Mouse (Mus musculus): Measurements from ENCODE around the gene Memo1.
A peak's percentile ranks its signal among the peaks of the same experiment; 100 is the strongest.

Gene Memo1

DNA sequence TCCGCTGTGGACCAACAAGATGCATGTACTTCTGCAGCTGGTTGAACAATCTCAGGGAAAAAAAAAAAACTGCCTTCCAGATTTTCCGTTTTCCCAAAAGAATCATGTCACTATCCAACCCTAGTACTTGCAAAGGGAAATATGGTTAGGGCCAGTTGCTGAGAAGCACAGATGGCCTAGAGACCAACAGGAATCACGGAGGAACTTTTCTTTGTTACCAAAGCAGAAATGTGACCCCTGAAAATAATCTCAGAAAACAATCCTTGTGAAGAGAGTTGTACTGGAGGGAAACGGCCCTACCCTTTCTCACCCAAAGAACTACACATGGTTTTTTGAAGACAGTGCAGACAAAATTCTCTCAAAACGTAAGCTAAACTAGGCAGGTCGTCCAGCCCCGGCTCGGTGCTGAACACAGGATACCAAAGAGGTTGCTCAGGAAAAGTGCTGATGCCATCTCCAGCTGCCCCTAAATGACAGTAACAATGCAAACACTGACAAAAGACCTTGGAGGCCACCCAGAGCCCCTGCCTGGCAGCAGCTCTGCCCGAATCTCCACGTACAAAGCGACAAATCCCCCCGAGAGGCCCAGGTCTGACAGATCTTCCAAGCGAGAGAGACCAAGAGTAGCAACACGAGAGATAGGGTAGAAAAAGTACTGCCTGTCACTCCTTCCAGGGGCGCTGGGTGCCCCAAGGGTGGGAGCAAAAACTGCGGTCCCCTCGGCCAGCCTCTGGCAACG, 1.5 kb downstream of the Memo1 start:
- DNase-seq = no peak

DNA sequence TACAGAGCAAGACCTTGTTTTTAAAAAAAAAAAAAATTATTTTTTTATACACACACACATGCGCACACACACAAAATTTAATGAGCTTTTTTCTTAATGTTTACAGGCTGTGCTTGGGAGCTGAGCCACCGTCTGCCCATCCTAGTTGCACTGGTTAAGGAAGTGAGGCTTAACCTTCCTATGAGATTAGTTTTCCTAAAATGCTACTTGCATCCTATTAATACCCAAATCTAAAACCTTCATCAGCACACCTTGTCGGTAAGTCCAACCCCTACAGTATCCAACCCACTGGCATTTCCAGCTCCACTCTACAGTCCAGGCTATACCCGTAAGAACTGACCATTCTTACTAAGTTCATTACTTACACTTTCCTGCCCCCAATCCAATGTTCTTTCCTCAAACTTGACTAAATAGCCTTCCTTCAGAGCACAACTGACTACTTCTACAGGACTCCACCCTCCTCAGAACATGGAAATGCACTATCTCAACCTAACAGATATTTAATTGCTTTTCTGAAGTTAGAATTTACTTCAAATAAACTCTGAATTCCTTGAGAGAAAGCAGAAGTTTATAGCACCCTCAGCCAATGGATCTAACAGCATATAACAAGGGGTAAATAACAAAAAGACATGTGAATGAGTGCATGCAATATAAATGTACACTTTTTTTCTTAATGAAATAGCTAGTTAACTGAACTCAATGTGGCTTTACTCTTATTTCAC, 3.5 kb downstream of the Memo1 start:
- DNase-seq = no peak

DNA sequence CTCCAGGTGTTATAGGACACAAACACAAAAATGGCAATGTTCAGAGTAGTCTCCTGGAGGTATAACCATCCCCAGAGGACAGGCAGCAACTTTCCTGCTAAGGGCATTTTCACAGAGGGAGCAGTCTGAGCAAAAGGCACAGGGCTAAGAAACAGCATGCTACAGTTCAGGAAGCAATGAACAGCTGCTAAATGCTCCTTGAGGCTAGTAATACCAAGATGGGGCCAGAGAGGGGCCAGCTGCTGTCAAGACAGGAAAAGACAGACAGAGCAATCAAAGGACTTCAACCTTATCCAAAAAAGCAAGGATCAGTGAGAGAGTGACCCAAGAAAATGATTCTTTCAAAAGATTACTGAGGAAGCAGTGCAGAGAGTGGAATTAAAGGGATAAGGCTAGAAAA, 4.5 kb downstream of the Memo1 start:
- no peak for DNase-seq

DNA sequence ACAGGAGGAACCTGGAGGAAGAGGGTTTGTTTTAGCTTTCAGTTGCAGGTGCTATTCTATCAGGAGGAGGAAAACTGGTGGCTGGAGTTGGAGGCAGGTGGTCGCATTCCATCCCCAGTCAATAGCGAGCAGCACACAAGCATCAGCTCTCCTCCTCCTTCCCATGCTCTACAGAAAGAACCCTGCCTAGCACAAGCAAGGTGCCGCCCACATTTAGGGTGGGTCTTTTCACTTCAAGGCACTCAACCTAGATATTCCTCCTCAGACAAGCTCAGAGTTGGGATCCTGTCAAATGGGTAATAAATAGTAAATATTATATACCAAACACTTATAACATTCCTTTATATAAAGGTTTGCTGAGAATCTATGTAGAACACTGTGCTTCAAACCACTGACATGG, 5.1 kb downstream of the Memo1 start:
- DNase-seq = no peak

DNA sequence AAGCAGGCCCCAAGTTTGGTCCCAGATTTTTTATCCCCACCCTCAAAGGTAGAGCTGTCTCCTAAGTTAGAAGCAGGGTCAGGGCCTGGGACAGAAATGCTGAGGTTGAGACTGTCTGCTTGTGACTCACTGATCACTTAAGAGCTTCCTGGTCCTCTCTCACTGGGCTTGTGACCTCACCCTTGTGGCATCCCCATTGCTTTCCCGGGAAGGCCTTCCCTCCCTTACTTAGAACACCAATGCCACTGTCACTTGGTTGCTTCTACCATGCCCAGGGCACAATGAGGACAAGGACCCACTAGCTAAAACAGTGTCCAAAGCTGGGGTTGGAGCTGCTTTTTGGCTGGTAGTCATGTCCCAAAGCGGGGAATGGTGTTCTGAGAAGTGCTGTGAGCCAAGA, 6.7 kb downstream of the Memo1 start:
- DNase-seq = no peak

DNA sequence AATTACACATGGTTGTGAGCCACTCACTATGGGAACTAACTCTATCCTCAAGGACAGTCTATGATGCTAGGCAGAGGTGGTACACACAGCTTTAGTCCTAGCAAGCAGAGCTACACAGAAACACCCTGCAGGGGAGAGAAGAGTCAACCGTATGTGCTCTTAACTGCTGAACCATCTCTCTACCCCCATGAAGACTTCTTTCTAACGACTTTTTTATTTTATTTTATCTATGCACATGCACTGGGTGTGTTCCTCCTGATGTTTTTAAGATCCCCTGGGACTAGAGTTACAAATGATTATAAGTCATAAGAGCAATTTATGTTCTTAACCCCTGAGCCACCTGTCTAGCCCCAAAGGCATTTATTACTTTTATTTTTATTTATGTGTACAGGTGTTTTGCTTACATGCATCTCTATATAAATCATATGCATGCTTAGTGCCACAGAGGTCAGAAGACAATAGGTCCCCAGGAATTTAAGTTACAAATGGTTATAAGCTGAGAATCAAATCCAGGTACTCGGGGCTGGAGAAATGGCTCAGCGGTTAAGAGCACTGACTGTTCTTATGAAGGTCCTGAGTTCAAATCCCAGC, 9.1 kb downstream of the Memo1 start:
- DNase-seq = no peak

DNA sequence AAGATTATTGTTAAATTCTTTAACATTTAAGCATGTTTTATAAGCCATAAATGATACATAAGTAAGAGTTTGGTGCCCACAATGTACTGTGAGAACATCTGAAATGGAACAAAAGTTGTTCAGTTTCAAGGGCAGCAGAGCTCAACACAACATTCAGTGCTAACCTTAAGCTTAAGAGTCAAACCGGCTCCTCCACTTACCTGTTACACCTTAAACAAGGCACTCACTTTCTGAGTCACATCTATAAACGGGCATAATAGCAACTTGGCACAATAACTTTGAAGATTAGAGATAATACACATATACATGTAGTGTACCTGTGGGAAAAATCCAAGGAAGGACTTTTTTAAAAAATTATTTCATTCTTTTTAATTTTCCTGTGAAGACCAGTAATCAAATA, 9.6 kb downstream of the Memo1 start:
- DNase-seq = no peak

DNA sequence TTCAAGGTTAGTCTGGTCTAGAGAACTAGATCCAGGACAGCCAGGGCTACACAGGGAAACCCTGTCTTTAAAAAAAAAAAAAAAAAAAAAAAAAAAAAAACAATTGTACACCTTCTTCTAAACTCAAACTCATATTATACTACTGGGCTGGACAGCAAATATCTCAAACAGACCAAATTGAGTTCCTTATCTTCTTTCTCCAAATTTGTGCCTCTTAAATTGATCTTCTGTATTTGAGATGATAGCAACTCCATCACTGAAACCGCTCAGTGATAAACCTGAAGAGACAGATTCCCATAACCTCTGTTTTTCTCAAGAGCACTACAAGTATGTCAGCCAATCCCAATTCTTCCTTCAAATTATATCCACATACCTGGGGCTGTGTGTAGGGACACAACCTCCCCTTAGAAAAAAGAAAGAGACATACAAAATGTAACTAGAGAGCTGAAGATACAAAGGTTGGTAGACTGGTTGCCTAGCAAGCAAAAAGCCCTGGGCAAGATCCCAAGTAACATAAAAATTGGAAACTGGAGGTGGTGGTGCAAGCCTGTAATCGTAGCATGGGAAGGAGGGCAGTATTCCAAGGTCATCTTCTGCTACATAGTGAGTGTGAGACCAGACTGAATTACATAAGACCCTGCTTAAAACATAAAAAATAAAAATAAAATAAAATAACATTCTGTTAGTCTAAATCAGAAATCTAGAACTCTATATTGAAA, 10.8 kb downstream of the Memo1 start:
- DNase-seq = peak; percentile 29

DNA sequence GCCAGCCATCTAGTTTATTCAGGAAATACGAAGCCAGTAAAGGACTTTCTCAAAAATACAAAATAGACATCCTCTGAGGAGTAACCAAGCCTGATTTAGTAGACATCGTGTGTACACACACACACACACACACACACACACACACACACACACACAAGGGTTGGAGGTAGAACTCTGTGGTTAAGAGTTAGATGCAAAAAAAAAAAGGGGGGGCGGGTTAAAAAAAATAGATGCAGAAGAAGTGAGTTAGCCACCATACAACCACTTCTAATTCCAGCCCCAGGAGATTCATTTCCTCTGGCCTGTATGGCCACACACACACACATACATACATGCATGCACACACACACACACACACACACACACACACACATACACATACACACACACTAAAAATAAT, 13.3 kb downstream of the Memo1 start:
- DNase-seq = no peak

DNA sequence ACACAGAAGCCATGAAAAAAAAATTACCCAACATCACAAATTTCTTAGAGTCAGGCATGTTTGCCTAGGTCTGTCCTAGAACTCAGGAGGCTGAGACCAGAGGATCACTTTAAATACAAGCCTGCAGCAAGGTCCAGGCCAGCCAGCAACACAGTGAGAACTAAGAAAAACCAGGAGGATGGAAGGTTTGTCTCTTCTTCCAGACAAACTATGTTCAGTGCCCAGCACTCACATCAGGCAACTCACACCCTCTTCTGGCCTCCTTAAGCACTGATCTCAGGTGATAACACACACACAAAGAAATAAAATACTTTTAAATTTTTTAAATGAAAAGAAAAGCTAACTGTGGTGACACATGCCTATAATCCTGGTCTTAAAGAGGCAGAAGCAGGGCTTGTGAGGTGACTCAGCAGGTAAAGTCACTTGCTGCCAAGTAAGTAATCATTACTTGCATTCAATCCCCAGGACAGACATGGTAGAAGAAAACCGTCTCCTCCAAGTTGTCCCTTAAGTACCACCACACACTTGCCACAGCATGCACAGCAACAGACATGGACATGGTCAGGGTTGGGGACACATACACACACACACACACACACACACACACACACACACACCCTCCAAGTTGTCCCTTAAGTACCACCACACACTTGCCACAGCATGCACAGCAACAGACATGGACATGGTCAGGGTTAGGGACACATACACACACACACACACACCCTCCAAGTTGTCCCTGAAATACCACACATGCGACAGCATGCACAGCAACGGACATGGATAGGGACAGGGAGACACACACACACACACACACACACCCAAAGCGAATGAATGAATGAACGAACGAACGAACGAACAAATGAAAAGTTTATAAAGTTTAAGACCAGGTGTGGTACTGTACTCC, 16.1 kb downstream of the Memo1 start:
- no peak for DNase-seq

DNA sequence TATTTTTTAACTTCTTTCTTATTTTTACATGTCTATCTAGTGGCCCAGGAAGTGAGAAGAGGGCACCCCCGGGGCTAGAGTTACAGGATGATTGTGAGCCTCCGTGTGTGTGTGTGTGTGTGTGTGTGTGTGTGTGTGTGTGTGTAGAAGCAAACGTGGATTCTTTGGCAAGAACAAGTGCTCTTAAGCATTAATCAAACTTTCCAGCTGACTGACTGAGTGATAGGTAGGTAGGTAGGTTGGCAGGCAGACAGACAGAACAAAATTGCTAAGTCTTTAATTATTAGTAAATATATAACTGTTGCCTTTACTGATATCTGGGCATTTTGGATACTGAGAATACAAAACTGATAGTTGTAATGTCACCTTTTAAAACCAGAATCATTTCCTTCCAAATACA, 20.9 kb downstream of the Memo1 start:
- no peak for DNase-seq

DNA sequence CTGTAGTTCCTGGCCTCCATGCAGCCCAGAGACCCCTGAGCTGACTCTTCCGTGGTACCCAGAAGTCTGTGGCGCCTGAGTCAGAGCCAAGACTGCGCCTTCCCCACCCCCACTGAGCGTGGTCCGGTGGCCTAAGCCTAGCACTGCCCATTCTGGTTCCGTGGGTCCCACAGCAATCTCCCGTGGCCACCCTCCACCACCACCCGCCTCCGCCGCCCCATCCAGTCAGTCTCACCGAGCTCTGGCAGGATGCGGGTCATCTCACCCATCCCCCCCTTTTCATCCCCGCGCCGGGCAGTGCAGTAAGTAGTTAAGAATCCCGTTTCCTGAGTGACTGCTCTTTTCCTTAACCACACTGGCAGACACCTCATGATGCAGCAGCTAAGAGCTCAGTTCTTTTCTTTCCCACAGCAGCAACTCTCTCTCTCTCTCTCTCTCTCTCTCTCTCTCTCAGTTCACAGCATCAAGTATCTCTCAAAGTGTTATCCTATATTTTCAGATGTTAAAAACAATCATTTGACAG, 22.6 kb downstream of the Memo1 start:
- no peak for DNase-seq

DNA sequence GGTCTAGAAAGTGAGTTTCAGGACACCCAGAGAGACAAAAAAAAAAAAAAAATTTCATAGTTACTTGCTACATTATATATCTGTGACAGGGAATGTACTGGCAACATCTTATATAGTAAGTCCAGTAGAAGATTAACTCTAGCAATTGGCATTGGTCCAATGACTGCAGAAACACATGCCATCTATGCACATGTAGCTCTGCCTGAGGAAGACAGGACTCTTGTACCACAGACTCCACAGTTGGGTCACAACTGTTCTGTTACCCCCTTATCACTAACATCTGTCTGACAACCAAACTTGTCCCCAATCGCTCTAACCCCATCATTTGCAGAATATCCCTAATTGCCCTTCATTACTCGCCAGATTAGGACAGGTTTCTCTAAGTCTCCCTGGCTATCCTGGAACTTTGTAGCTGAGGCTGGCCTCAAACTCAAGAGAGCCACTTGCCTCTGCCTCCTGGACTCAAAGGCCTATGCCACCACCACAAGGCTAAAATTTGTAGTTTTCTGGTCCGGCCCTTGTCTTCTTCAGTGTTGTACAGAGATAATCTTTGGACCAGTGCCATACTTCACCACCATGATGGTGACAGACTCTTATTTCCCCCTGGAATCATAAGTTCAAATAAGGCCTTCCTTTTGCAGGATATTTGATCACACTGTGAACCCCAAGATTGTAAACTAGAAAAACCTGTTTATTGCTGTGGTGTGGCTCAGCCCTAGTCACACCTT, 23.6 kb downstream of the Memo1 start:
- no peak for DNase-seq

DNA sequence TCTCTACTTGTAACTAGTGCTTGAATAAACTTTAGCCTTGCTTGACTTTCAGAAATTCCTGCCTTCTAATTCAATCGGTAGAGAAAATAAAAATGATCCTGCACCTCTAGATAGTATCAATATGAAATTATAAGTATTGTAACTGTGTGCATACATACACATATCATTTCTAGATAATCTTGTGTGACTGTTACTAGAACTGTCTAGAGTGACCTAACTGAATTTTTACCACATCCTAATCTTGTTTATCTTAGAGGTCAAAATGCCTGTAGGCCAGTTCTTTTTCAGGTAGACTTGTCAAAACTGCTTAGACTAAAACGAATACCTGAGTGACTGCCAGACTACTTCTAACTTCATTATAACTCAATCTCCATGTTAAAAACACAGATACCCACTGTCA, 25.1 kb downstream of the Memo1 start:
- no peak for DNase-seq

DNA sequence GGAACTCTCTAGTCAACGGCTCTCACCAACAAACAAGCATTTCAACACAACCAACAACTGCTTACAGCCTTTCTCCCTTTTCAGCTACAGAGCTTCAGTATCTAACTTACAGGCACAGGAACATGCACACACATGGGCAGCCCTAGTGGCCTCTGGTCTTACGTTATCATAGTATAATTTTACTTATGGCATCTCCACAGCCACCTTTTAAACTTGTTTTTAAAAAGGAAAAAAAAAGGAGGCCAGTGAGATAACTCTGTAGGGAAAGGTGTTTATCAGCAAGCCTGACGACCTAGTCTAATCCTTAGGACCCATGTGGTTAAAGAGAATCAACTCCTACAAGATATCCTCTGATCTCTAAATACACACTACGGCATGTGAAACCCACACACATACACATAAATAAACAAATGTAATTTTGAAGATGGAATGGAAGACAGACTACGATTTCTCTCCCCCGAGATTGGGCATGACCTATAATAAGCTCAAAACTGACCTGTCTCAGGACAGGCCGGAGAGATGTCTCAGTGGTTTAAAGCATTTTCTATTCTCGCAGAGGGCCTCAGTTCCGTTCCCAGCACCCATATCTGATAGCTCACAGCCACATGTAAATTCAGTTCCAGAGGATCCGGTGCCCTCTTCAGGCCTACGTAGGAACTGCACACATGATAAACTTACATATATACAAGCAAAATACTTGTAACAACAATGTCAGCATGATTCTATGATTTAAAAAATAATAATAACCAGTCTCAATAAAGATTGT, 27.7 kb downstream of the Memo1 start:
- no peak for DNase-seq

DNA sequence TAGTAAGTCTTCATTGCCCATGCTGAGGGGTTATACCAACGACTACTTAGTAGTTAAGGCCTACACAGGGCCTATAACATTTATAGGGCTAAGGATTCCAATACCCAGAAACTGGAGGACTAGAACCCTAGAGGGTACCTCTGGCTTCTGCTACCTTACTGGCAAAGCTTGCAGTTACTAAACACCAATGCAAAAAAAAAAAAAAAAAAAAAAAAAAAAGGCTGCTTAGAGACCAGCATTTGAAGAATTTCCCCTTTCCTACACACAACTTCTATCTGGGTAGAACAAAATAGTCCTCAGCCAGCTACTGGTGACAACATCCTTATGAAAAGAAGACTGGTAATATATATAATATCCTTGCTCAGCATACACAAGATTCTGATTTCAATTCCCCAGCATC, 29.7 kb downstream of the Memo1 start:
- no peak for DNase-seq

DNA sequence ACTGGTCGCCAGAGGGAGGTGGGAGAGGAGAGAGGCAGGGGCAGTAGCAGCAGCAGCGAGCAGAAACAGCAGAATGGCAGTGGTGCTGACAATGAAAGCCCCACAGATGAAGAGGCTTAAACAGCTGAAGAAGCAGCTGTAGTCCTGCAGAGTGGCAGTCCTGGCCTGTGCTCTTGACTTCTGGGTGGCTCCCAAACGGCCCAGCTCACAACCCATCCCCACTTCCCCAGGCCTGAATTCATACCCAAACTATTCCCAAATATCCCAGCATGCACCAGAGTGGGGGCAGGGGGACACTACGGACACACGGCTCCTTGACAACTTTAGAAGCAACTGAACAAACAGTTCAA, 30.2 kb downstream of the Memo1 start:
- DNase-seq = no peak

DNA sequence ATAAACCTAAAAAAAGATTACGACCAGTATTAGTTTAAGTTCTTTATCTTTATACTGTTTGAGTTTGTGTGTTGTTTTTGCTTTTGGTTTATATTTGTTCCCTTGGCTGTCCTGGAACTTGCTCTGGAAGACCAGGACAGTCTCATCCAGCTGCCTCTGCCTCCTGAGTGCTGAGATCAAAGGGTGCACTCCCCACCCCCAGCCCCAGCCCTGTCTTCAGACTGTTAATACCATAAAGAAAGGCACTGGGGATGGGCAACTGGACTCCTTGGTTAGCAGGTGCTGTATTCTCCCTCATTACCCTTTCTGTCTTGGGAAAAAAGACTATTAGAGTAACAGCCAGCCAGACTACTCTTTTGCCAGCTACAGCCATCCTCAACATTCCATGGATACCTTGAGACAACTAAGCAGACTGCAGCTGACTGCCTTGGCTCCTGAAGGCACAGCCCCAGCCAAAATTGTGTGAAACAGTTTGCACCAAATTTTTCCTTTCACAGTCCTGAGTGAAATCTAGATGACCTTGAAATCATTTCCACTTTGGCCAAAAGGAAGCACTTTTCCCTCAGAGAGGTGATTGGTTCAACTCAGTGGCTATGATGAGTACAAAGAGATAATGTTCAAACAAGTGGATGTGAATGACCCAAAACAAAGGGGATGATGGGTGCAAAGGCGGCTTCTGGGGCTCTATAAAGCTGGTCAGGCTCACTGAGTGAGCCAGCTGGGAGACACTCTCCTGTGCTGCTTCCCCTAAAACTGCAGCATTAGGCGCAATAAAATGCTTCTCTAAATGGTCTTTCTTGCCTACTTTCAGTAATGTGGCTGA, 30.8 kb downstream of the Memo1 start:
- DNase-seq = peak; percentile 30

DNA sequence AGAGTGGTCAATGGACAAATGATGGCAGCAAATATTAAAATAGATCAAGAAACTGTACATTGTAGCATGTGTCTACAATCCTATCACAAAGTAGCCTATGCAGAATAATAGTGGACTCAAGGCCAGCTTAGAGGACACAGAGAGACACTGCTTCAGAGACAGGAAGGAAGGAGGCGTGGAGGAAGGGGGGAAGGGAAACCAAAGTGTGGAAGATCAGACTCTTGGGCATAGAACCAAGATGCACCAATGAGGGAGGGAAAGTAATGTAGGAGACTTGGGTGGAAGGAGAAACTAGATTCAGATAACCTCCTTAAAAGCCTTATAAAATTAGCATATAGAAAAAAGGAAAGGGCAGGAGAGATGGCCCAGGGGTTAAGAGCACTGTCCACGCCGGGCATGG, 32.9 kb downstream of the Memo1 start:
- DNase-seq = no peak

DNA sequence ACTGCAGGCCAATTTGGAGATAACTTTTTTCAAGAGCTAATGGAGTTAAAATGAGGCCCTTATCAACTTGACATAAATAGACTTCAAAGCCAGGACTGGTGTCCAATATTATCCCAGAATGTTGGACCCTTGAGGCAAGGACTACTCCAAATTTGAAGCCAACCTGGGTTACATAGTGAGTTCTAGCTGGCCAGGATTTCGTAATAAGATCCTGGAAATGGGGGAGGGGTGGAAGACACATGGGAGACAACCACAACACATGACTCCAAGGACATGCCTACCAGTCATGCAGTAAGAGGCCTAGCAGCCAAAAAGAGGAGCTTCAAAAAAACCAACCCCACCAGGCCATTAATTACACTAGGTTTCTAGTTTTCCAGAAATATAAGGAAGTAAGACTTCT, 50.0 kb downstream of the Memo1 start:
- no peak for DNase-seq

Measured in kidney, adult 18-20 months (tissue).